Mouse (Mus musculus): ENCODE data around the gene Myg1.

Myg1 gene

DNA sequence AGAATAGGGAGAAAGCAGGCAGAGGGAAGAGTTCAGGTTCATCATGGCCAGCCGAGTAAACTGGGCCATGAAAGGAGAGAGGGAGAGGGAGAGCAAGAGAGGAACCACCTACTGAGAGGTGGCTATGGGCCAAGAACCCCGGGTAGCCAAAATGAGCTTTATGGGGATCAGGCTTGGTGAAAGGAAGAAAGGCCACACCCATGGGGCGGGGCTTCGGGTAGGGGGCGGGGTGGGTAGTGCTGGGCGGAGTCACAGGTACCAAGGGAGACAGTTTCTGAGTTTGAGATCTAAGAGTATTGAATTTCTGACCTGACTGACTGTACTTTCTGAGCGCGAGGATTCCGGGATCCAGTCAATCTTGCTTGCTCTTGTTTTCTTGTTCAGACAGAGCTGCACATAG lies 55.1 kb downstream of the Myg1 start:
- no peak for DNase-seq (ENCODE audit: low read depth)

All from fibroblast of lung, adult 2 months (primary cell).